Mouse (Mus musculus) erythroblast, adult 5-6 weeks (primary cell): ENCODE results near the gene Arhgef28. TPM values are rescaled to one million over a fixed set of nuclear protein-coding genes. Genes with fewer than 3 reads are reported as not detected.
"Not testable (repeated sequence)": the region's sequence is repeated elsewhere in the genome, so short reads cannot be mapped to it uniquely, and the experiment has no call there.

ENCODE experiments used
- ATAC-seq: replicated peaks from 2 replicates; pipeline ENCODE4 v1.8.0; 2016; ENCODE audit warnings: moderate number of reproducible peaks, mild to moderate bottlenecking, moderate TSS enrichment, inconsistent platforms; ENCODE audit not compliant: poor library complexity, low FRiP score, severe bottlenecking
- total RNA-seq, 2 experiments: library from RNA; stranded (forward) in 1 of 2; stranded (reverse) in 1 of 2; fragments of 150-400 nt in 1 of 2; fragments of 200-764, 138-1000 nt in 1 of 2; gene quantifications; 2 replicates each; pipeline versions ENCODE4 v1.2.3 to v1.2.4; 2015 to 2017; ENCODE audit warnings: low replicate concordance in 2 of 2

Arhgef28 gene
- total RNA-seq, 2 experiments from 2014 or later: 0.51 TPM; not detected in 1

- no peak for ATAC-seq
These were observed 113.8 kb downstream of the Arhgef28 start for GRCm38 (mm10) chr13:98092354-98093002.

- no peak for ATAC-seq
These were observed 126.6 kb downstream of the Arhgef28 start for GRCm38 (mm10) chr13:98079640-98080039.

- ATAC-seq: no peak
These were observed 128.0 kb downstream of the Arhgef28 start for GRCm38 (mm10) chr13:98078251-98078650.

GRCm38 (mm10) chr13:98077216-98077615 lies 129.0 kb downstream of the Arhgef28 start:
- ATAC-seq: no peak

DNA sequence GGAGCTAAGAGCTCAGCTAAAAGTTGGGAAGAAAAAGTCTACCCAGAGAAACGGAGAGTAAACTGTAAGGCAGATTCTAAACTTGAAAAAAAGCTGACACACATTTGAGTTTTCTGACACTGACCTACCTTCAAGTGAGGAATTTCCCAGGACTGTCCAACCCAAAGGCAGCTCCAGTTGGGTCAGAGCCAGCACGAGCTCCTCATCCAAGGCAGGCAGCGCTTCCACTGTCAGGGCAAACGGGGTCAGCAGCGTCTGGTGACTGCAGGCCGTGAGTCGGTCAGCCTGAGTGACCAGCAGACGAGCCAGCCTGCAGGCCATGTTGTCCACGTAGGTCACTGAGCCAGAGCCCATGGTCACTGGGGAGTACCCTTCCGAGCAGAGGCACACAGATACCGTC lies 131.4 kb downstream of the Arhgef28 start:
- no peak for ATAC-seq

DNA sequence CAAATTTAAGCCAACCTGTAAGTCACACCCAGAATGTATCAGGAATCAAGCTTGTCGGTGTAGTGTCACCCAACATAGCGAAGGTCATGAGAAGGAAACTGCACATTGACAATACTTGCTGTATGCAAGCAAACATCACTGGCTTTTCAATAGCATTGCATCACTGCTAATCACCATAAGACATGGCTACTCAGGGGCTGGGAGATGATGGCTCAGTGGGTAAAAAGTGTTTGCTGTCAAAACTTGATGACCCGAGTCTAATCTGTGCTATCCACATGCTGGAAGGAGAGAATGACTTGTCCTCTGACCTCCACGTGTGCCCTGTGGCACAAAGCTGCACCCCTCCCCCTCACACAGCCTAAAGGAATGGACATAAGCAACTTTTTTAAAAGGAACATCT lies 133.0 kb downstream of the Arhgef28 start:
- no peak for ATAC-seq

DNA sequence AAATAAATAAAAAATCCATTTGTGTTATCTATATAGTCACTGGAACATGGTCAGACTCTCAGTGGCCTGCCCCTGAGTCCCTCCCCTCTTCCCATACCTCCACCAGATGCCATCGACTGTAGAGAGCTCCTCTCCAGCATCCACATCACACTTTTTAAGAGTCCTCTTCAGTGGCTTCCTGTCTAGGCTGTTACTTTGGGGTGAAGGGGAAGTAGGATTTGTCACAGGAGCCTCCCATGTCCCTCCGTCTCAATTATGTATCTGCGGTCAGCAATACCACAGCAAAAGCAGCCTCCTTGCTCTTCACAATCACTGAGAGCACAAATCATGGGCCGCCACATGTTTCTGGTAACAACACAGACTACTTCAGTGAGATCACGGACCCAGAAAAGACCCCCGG lies 135.8 kb downstream of the Arhgef28 start:
- no peak for ATAC-seq

GRCm38 (mm10) chr13:98069646-98070045 lies 136.6 kb downstream of the Arhgef28 start:
- no peak for ATAC-seq

DNA sequence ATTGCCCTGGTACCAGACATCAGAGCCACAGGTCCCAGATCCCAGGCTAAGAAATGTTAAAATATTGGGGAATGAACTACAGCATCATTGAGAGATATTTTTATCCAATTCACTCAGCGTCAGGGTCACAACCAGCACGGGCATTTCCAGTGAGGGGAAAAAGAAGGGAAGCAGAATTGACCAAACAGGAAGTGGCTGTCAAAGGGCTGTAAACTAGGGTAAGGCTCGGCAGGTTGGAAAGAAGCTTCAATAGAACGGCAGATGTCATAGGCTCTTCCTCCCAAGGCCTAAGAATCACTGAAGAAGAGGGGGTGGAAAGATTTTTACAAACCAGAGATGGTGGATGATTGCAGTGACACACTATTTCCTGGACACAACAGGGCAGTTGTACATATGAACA lies 143.4 kb downstream of the Arhgef28 start:
- no peak for ATAC-seq

DNA sequence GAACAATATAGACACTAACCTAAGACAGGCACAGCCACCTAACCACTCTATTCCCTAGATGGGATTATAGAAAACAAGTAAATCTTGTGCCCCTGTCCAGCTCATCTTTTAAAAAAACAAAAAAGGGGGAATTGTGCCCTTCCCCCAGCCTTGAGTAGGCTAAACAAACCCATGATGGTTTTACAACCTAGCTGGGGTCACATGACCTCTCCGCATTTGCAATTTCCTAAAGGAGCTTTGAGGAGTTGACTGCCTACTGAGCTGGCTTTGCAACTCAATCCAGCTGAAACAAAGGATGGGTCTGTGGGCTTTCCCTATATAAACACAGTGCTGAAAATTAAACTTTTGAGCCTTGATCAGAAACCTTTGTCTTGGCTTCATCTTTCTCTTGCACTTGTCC lies 146.1 kb downstream of the Arhgef28 start:
- not testable (repeated sequence) for ATAC-seq

DNA sequence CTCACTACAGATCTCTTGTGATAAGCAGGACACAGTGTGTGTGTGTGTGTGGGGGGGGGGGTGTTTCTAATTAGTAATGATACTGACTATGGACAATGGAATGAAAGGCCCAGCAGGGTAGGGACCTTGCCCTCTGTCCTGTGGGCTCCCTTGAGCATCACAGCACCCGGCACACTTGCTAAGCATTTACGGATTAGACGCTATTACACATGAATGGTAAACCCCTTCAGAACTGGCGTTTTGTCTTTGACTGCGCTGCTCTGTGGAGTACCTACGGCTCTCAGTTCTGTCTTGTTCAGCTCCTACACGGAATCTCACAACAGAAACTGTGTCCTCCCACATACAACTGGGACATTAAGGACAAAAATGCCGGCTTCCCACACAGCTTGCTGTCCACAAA lies 151.0 kb downstream of the Arhgef28 start:
- ATAC-seq: no peak

- no peak for ATAC-seq
These were observed 165.6 kb downstream of the Arhgef28 start for GRCm38 (mm10) chr13:98040628-98041150.

DNA sequence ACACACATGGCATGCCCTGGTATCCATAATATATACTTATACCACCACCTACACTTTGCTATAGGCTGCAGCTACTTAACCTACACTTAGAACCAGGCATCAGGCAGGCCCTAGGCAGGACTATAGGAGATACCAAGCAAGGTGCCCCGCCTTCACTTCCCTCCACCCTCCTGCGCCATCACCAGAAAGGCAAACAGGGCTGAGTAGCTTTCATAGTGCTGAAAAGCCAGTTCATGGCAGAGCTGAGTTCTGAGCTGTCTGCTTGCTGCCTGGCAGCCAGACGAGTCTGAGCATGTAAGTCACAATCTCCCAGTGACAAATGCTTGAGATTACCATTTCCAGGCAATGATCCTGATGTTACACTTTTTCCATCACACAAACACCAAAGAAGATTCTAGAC lies 167.5 kb downstream of the Arhgef28 start:
- no peak for ATAC-seq

GRCm38 (mm10) chr13:98037693-98038092 lies 168.5 kb downstream of the Arhgef28 start:
- no peak for ATAC-seq

DNA sequence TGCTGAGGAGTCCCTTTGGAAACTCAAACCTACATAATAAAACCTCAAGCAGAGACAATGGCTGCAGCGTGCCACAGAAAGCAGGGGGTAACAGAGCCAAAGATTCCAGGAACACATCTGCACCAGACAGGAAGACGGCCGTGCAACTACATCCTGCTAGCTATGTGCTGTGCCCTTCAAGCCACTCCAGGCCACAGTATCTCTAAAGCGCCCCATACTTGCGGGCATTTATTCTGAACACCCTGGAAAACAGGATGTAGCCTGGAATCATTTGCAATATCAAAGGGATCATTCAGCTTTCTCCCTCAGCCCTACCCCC lies 174.6 kb downstream of the Arhgef28 start:
- ATAC-seq: no peak

DNA sequence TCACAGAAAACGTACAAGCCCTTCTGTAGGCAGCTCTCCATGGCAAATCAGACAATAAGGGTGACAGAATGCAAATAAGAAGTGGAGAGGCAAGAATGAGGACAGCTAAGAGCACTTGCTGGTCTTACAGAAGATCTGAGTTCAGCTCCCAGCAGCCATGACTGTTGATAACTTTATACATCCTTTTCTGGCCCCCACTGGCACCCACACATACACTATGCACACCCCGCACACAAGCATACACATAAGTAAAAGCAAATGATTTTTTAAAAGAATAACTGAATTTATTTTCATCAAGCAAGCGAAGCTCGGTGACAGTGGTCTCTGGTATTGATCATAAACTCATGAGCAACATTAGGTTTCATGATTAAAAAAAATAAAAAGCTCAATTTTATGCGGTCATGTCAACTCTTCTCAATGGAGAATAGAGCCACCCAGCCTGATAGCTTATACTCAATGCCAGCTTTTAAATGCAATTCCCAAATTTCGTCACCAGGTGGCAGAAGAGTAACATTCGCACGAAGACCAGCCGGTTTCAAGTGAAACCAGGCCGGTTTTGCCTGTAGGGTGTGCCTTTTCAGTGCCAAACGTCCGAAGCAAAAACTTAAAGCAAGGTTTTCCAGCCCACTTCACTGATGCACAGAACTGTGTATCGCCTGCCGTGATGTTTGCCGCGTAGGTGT lies 175.1 kb downstream of the Arhgef28 start:
- peak; percentile 77 for ATAC-seq

DNA sequence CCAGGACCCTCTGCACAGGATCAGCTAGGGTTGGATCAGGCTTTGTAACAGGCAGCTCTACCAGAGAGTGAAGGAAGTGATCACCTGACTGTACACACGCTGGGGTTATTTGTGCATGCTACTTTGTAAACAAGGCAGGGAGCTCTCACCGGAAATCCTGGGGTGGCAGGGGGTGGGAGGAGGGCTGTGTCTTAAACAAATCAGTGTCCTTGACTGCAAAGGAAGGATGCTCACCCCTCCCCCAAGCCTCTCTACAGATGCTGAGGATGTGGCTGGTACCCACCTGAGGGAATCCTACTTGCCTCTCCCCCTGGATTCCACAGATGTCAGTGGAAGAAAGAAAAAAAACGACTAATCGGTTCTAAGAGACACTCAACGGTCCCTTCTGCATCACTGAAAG lies 176.2 kb downstream of the Arhgef28 start:
- ATAC-seq: no peak

- no peak for ATAC-seq
These were observed 177.5 kb downstream of the Arhgef28 start for GRCm38 (mm10) chr13:98028711-98029250.

- ATAC-seq: no peak
These were observed 178.5 kb downstream of the Arhgef28 start for GRCm38 (mm10) chr13:98027641-98028204.

- no peak for ATAC-seq
These were observed 179.1 kb downstream of the Arhgef28 start for GRCm38 (mm10) chr13:98027122-98027521.
